Mouse (Mus musculus): ENCODE results near the gene Ier5l.

GRCm38 (mm10) chr2:30510711-30511380, 36.8 kb upstream of the Ier5l start:
- TF ChIP-seq CTCF (conservative IDR thresholded peaks at IDR 0.05; ENCODE audit: insufficient read depth, insufficient read length, low read depth, low read length): no peak
- no peak for TF ChIP-seq POLR2A (IDR thresholded peaks at IDR 0.05; ENCODE audit: low read depth, low read length)
